Mouse (Mus musculus) MEL (cell line): ENCODE measurements around the gene March6.

ENCODE experiments used
- BHLHE40 ChIP-seq: IDR thresholded peaks from 2 replicates; pipeline ENCODE4 v1.6.1; 2012; ENCODE audit warnings: low read depth, mild to moderate bottlenecking, inconsistent platforms, low read length, improper control_type of control experiment, borderline replicate concordance
- CTCF ChIP-seq, 3 experiments: IDR thresholded peaks in 2 of 3; conservative IDR thresholded peaks in 1 of 3; 2 replicates each; pipeline ENCODE4 v1.5.1; 2011 to 2012; ENCODE audit warnings: low read length in 3 of 3, low read depth in 2 of 3, mild to moderate bottlenecking in 2 of 3, improper control_type of control experiment in 1 of 3, inconsistent platforms in 1 of 3, mixed read lengths in 1 of 3, moderate library complexity in 1 of 3; ENCODE audit not compliant: control insufficient read depth in 1 of 3, insufficient read depth in 1 of 3, poor library complexity in 1 of 3, severe bottlenecking in 1 of 3
- E2F4 ChIP-seq: IDR thresholded peaks from 2 replicates; pipeline ENCODE4 v1.6.1; 2011; ENCODE audit warnings: low read depth, low read length, improper control_type of control experiment, borderline replicate concordance
- POLR2A ChIP-seq, 2 experiments: IDR thresholded peaks; 2 replicates each; pipeline ENCODE4 v1.6.1; 2011 to 2012; ENCODE audit warnings: low read length in 2 of 2, mild to moderate bottlenecking in 2 of 2, control low read depth in 1 of 2, improper control_type of control experiment in 1 of 2, low read depth in 1 of 2, moderate library complexity in 1 of 2; ENCODE audit not compliant: control insufficient read depth in 1 of 2, insufficient read depth in 1 of 2, poor library complexity in 1 of 2
- SMC3 ChIP-seq: IDR thresholded peaks from 2 replicates; pipeline ENCODE4 v1.6.1; 2011; ENCODE audit warnings: low read depth, low read length, improper control_type of control experiment
- TAL1 ChIP-seq: IDR thresholded peaks from 2 replicates; pipeline ENCODE4 v1.6.1; 2012; ENCODE audit warnings: mild to moderate bottlenecking, inconsistent platforms, low read length, moderate library complexity, mixed read lengths

GRCm38 (mm10) chr15:31436811-31437210 lies 94.0 kb downstream of the March6 start:
- TF ChIP-seq SMC3 (no peak), E2F4 (no peak), TAL1 (no peak), POLR2A (IDR thresholded peaks at IDR 0.05; ENCODE audit: control insufficient read depth in 1 of 2, insufficient read depth in 1 of 2, low read depth in 1 of 2, low read length in 2 of 2, poor library complexity in 1 of 2) (no peak), BHLHE40 (no peak), CTCF (IDR thresholded peaks at IDR 0.05 in 2 of 3, conservative IDR thresholded peaks at IDR 0.05 in 1 of 3; ENCODE audit: control insufficient read depth in 1 of 3, insufficient read depth in 1 of 3, low read depth in 2 of 3, low read length in 3 of 3, poor library complexity in 1 of 3, severe bottlenecking in 1 of 3) (no peak)
